Mouse (Mus musculus) liver, embryonic 14.5 days (tissue): ENCODE measurements around the gene Sfn. TPM values are rescaled to one million over a fixed set of nuclear protein-coding genes. Genes with fewer than 3 reads are reported as not detected.
"Not testable (repeated sequence)": the region's sequence is repeated elsewhere in the genome, so short reads cannot be mapped to it uniquely, and the experiment has no call there.

ENCODE experiments used
- ATAC-seq: fragments of 200-750 bp; cut with Nextera tagmentation; 2 replicates; pipeline ENCODE4 v1.8.0; 2017; ENCODE audit warnings: moderate number of reproducible peaks, mild to moderate bottlenecking, moderate library complexity; ENCODE audit not compliant: insufficient read depth
- DNase-seq, 3 experiments: peaks; one replicate each; pipeline ENCODE4 v3.0.0-alpha.2; 2012 to 2013; ENCODE audit warnings: low read depth in 3 of 3, low spot score in 3 of 3
- H3K27ac ChIP-seq: fragments of 300-500 bp; sonication (generic); 2 replicates; pipeline ENCODE4 v1.5.1; 2014; ENCODE audit warnings: moderate library complexity, mild to moderate bottlenecking, control low read depth, inconsistent platforms
- H3K27me3 ChIP-seq: fragments of 300-500 bp; sonication (generic); 2 replicates; pipeline ENCODE4 v1.6.1; 2014; ENCODE audit warnings: mild to moderate bottlenecking, low read length, moderate library complexity; ENCODE audit not compliant: control insufficient read depth, insufficient read depth
- H3K36me3 ChIP-seq: fragments of 300-500 bp; sonication (generic); replicated peaks from 2 replicates; pipeline ENCODE4 v1.6.1; 2014; ENCODE audit warnings: low read depth; ENCODE audit not compliant: control insufficient read depth, insufficient read depth
- H3K4me1 ChIP-seq, 2 experiments: fragments of 200-500 bp in 1 of 2; fragments of 300-500 bp in 1 of 2; sonication (generic) in 1 of 2; replicated peaks; 2 replicates each; pipeline ENCODE4 v1.6.1; 2012 to 2014; ENCODE audit warnings: antibody characterized with exemption in 1 of 2, inconsistent platforms in 1 of 2, low read length in 1 of 2; ENCODE audit not compliant: control insufficient read depth in 2 of 2, insufficient read depth in 2 of 2
- H3K4me2 ChIP-seq: fragments of 300-500 bp; sonication (generic); 2 replicates; pipeline ENCODE4 v1.6.1; 2014; ENCODE audit warnings: low read depth, mild to moderate bottlenecking, control low read depth, moderate library complexity
- H3K4me3 ChIP-seq, 2 experiments: fragments of 200-500 bp in 1 of 2; fragments of 300-500 bp in 1 of 2; sonication (generic) in 1 of 2; 2 replicates each; pipeline ENCODE4 v1.5.1; 2012 to 2014; ENCODE audit warnings: low read depth in 2 of 2, low read length in 2 of 2, mild to moderate bottlenecking in 2 of 2, control low read depth in 1 of 2, inconsistent platforms in 1 of 2, moderate library complexity in 1 of 2; ENCODE audit not compliant: insufficient read depth in 1 of 2
- H3K9ac ChIP-seq: fragments of 300-500 bp; sonication (generic); replicated peaks from 2 replicates; pipeline ENCODE4 v1.6.1; 2014; ENCODE audit warnings: mild to moderate bottlenecking, control low read depth, moderate library complexity
- H3K9me3 ChIP-seq: fragments of 300-500 bp; sonication (generic); 2 replicates; pipeline ENCODE4 v1.6.1; 2016; ENCODE audit warnings: low read length, mixed read lengths; ENCODE audit not compliant: control insufficient read depth
- CTCF ChIP-seq: IDR thresholded peaks from 2 replicates; pipeline ENCODE4 v1.5.1; 2016; ENCODE audit warnings: antibody characterized with exemption, low read depth, control low read depth
- EP300 ChIP-seq: IDR thresholded peaks from 2 replicates; pipeline ENCODE4 v1.6.1; 2016; ENCODE audit warnings: antibody characterized with exemption, low read depth
- WGBS: fragments of 180-500 bp; shearing (Covaris S2); extraction: QIAGEN DNeasy Blood & Tissue Kit; methylation state at CpG from one replicate; pipeline ENCODE4 v1.1.7; 2014; ENCODE audit not compliant: insufficient replicate concordance; 5-methylcytosine and 5-hydroxymethylcytosine counted together
- polyA plus RNA-seq, 2 experiments: library from polyadenylated mRNA; depleted of rRNA in 1 of 2; stranded (reverse) in 1 of 2; unstranded in 1 of 2; fragments of >200 nt; fragmentation: Nextera tagmentation in 1 of 2; extraction: Ambion mirVana in 1 of 2; gene quantifications; 2 replicates each; pipeline versions ENCODE4 v1.2.1 to v1.2.3; 2012 to 2014

The Sfn gene
- 0.45 and 0.52 TPM in 2 replicates for polyA plus RNA-seq (2012; rRNA removed)
- 0.10 and 0.35 TPM in 2 replicates for polyA plus RNA-seq (2014; fragmentation: Nextera tagmentation; extraction: Ambion mirVana)

GRCm38 (mm10) chr4:133601721-133602218 lies at the start of gene Sfn:
TSS of gene Sfn (minus strand) at chr4:133602168.
- Histone ChIP-seq H3K4me3 (peak within 1 kb of the TSS; percentile 24 to 25; a peak in 1 of 4 replicates), H3K27ac (no peak within 1 kb of the TSS), H3K9ac (no peak within 1 kb of the TSS), H3K36me3 (no peaks in the 10 kb centered on the region), H3K4me1 (peaks cover 9 to 10% of the 10 kb centered on the region in 2 experiments), H3K27me3 (peaks cover 30% of the 10 kb centered on the region), H3K4me2 (peak within 1 kb of the TSS; percentile 30), H3K9me3 (no peaks in the 10 kb centered on the region)
- 3% methylated on average over 16 of the region's 16 CpGs for WGBS
- no peak for ATAC-seq
- DNase-seq, result peak in 1 of 3 experiments; percentile 20
- TF ChIP-seq CTCF (peak; percentile 82), EP300 (no peak)

- H3K27me3 ChIP-seq, result no peaks in the 10 kb centered on the region
- DNase-seq (no peak), ATAC-seq (no peak)
- no peaks in the 10 kb centered on the region for H3K36me3 ChIP-seq
- no peaks in the 10 kb centered on the region for H3K9me3 ChIP-seq
- H3K4me1 ChIP-seq, result no peaks in the 10 kb centered on the region; a peak in 2 of 4 replicates
- H3K27ac ChIP-seq, result no peak overlapping the region
- no peak overlapping the region for H3K9ac ChIP-seq
- no peak for TF ChIP-seq CTCF
- TF ChIP-seq EP300, result no peak
- H3K4me2 ChIP-seq, result no peak overlapping the region
- no peak overlapping the region for H3K4me3 ChIP-seq
- WGBS, result 46% methylated on average over 10 of the region's 10 CpGs
These were observed 49.5 kb upstream of the Sfn start for GRCm38 (mm10) chr4:133651445-133651844.

GRCm38 (mm10) chr4:133649989-133650699 lies 48.2 kb upstream of the Sfn start, which contains the start of gene Zdhhc18:
TSS of gene Zdhhc18 (minus strand) at chr4:133650154.
- peak within 1 kb of the TSS; percentile 57 for H3K4me2 ChIP-seq
- H3K9me3 ChIP-seq, result no peaks in the 10 kb centered on the region
- TF ChIP-seq CTCF, result peak; percentile 92
- TF ChIP-seq EP300, result no peak
- H3K9ac ChIP-seq, result peak within 1 kb of the TSS; percentile 24
- peak within 1 kb of the TSS; percentile 41 to 46 for H3K4me3 ChIP-seq
- H3K4me1 ChIP-seq, result no peaks in the 10 kb centered on the region; a peak in 2 of 4 replicates
- ATAC-seq (peak; percentile 69; the same call in 1 of the 2 replicates), DNase-seq (peak in 2 of 3 experiments; percentile 58 to 61)
- H3K27ac ChIP-seq, result no peak within 1 kb of the TSS
- WGBS, result 27% methylated on average over 7 of the region's 7 CpGs
- H3K36me3 ChIP-seq, result no peaks in the 10 kb centered on the region
- H3K27me3 ChIP-seq, result no peaks in the 10 kb centered on the region

DNA sequence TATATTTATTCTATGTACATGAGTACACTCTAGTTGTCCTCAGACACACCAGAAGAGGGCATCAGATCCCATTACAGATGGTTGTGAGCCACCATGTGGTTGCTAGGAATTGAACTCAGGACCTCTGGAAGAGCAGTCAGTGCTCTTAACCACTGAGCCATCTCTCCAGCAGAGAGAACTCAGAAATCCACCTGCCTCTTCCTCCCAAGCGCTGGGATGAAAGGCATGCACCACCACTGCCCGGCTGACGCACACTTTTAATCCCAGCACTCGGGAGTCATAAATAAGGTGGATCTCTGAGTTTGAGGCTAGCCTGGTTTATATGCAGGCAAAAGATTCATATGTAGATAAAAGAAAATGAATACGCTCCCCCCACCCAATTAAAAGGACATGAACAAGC lies 47.5 kb upstream of the Sfn start:
- H3K4me3 ChIP-seq, result peak overlapping the region in 1 of 2 experiments; percentile 41; a peak in 2 of 4 replicates
- not testable (repeated sequence) for H3K9me3 ChIP-seq, H3K36me3 ChIP-seq, DNase-seq, ATAC-seq, H3K4me1 ChIP-seq, H3K27ac ChIP-seq, H3K27me3 ChIP-seq
- peak overlapping the region; percentile 24 for H3K9ac ChIP-seq
- WGBS, result 70% methylated on average over 5 of the region's 5 CpGs
- H3K4me2 ChIP-seq, result peak overlapping the region; percentile 57

DNA sequence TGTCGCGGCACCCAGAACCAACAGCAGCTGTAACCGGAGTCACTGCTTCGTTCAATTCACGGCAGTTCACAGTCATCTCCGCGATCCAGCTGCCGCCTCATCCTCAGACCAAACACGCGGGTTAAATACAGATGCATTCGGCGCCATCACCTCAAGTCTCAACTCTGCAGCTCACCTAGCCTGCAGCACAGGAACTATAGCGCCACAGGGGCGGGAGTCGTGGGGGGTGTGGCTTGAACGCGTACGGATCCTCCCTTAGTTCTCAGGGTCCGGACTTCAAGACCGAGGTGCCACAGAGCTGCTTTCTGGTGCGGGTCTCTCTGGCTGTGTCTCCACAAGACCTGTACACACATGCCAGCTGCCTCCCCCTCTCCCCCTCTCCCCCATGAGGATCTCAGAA lies 43.7 kb upstream of the Sfn start:
- no peak overlapping the region for H3K27ac ChIP-seq
- H3K4me2 ChIP-seq, result no peak overlapping the region
- TF ChIP-seq CTCF (no peak), EP300 (no peak)
- no peaks in the 10 kb centered on the region for H3K27me3 ChIP-seq
- no peaks in the 10 kb centered on the region for H3K9me3 ChIP-seq
- no peaks in the 10 kb centered on the region for H3K36me3 ChIP-seq
- ATAC-seq (no peak), DNase-seq (no peak)
- 64% methylated on average over 21 of the region's 21 CpGs for WGBS
- H3K4me3 ChIP-seq, result no peak overlapping the region
- no peak overlapping the region for H3K9ac ChIP-seq
- H3K4me1 ChIP-seq, result no peaks in the 10 kb centered on the region; a peak in 2 of 4 replicates
